Mouse (Mus musculus): ENCODE results near the gene Has3.

DNA sequence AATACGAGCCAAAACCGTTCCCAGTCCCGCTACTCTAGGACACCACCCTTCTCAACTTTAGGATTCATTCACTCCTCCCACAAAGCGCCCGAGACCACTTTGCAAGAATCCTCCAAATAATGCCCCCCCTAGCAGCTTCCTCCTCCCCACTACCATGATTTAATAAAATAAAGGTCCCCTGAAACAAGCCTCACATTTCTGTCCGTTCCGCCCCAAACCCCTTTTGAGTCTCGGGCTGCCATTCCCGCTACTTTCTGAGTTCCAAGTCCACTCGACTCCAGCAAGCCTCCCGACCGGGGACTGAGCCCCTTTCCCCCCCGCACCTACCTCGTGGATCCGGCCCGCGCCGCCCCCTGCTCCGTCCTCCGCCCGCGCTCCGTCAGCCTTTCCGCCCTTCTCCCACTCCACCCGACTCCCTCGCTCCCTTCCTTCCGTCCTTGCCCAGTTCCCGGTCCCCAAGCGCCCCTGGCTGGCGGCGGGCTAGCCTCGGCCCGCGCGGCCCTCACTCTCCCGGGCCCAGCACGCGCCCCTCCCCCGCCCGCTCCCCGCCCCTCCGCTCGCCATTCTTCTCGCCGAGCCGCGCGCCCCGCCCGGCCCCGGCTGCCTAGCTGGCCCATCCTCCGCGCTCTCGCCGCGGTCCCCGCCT, 22.9 kb downstream of the Has3 start:
- TF ChIP-seq CTCF (IDR thresholded peaks at IDR 0.05; ENCODE audit: low read depth, low read length) (no peak), POLR2AphosphoS5 (IDR thresholded peaks at IDR 0.05; ENCODE audit: insufficient replicate concordance, low read depth, low read length) (no peak), TAL1 (conservative IDR thresholded peaks at IDR 0.05; ENCODE audit: low read depth, low read length) (no peak), GATA1 (IDR thresholded peaks at IDR 0.05; ENCODE audit: borderline replicate concordance, low read length) (no peak)
